Mouse (Mus musculus) R1 (cell line): ENCODE measurements at regions not wholly inside any gene's neighbourhood (a gene's known extent, or its start where the extent isn't known, plus 50 kb on each side); places are given as distances from the start of the nearest gene placed in this dataset.

Experiments
- DNase-seq: peaks from one replicate; pipeline ENCODE4 v3.0.0-alpha.2; 2018; ENCODE audit warnings: low read depth, low spot score

DNA sequence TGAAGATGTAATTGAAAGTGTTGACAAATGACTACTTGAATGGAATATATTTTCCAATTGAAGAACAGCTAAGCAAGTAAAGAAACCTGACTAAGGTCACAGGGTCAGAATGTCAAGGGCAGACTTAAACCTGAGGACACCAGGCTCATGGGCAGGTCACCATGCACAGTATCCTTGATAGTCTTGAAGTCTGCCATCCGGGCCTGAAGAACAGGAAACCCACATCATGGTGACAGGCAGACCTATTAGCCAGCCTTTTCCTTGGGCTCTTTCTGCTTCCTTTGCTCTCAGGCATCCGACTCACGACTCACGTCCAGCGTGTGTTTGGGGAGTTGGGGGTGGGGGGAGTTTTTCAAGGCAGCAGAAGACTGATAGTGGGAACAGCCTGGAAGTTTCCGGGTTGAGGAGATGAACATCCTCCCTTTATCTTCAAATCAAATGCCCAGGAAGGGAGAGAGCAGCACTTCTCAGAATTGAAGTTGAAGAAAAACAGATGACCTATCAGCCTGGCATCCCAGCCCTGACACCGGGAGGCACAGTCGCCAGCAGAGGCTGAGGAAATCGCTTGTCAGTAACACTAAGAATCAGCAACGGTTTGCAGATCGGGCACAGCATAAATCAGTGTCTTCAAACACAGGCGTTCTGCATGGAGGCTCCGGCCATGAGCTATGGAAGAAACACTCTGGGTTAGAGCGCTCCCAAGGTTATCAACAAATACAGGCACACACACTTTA lies 163.5 kb downstream of the Opa1 start:
- no peak for DNase-seq

DNA sequence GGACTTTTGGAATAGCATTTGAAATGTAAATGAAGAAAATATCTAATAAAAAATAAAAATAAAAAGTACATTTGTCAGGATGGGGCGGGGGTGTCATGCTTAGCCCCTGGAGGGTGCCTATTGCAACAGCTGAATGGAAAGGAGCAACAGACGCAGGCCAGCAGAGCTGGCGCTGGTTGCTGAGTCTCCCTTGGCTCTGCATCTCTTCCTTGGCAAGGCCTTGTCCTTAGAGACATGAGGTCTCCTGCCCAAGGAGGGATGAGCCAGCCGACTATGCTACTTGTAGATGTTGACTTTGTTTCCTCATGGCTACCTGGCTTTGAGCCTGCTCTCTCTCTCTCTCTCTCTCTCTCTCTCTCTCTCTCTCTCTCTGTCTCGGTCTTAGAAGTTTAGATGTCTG lies 166.4 kb downstream of the Opa1 start:
- DNase-seq, result no peak

DNA sequence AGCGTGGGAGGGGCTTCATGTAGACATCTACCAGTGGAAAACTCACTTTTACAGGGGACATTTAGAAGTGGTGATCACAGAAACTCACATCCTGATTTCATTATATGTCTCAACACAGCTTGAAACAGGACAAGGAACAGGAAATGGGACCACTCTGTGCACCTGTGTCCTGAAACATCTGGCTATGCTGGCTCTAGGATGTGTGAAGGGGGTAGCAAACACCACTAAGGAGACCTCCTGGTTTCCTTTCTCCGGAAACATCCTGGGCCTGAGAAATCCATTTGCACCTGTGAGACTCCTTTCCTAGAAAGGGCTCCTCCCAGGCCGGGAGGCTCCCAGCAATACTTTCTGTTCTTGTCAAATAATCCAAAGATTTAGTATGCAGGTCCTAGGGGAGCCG lies 167.1 kb downstream of the Opa1 start:
- no peak for DNase-seq

DNA sequence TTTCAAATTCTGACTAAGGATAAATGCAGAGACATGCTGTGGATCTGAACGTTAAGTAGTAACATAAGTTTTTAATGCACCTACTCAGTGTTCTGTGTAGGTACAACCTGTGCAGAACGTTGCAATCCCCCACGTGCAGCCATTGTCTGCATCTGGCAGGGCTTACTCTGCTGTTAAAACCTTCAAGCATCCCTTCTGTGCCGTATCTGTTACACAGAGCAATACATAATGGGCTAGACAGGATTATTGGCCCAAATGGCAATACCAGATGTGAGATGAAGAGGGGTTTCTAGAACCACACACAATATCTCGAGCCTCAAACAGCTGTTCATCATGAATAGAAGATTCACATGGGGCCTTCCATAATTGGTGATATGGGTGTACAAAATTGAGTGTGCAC lies 170.0 kb downstream of the Opa1 start:
- no peak for DNase-seq

DNA sequence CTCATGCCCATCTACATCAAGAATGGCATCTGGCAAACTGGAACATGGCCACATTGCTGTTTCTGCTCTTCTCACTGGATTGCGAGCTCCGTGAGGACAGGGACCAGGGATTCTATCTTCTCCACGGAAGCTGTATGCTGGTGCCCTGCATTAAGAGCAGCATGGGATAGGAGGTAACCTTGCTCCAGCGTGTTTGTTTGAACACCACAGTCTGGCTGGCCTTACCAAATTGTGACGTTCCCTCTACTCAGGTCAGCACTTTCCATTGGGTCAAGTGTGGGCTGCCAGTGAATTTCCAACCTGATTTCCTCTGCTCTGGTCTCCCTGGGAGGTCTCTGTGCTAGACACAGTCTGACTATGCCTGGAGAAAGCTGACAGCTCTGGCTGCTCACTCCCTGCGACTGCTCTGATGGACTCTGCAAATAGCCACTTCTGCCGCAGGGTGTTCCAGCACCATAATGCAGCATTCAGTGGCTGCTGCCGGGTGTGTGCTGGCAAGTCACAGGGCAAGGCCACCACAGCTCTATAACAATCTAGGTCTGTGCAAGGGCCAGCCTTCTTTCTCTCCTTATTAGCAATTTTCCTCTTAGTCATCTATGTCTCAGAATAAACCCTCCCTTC lies 175.6 kb downstream of the Opa1 start:
- DNase-seq, result no peak

DNA sequence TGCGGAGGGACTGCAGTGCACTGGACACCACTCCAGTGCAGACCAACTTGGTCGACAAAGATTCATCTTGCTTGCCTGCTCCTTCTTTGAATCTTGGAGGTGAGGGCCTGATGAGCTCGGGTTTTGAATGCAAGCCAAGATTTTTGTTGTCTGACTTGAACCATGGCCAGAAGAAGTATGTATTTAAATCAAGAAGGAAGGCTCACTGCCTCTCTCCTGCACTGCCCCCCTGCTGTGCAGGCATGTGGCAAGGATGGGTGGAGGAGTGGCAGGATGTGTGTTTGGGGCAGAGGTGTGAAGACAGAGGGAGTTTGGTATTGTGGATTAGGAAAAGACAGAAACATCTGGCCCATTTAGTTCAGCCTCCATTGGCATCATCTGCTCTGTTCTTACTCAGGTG lies 179.1 kb downstream of the Opa1 start:
- DNase-seq, result peak; percentile 55

DNA sequence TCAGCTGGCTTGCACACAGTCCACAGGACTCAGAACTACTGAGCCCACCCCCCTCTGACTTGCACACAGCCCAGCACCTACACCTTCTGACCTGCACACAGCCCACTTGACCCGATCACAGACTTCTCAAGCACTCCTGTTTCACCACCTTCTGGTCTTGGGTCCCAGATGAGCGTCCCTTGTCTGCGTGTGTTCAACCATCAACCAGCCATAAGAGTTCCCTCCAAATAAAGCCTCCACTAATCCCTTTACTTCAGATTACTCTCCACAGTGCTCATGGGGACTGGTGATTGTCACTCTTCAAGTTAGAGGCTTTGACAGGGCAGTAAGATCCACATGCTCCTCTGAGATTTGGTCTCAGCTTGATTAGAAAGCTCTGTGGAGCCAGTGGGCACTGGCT lies 180.3 kb downstream of the Opa1 start:
- no peak for DNase-seq

DNA sequence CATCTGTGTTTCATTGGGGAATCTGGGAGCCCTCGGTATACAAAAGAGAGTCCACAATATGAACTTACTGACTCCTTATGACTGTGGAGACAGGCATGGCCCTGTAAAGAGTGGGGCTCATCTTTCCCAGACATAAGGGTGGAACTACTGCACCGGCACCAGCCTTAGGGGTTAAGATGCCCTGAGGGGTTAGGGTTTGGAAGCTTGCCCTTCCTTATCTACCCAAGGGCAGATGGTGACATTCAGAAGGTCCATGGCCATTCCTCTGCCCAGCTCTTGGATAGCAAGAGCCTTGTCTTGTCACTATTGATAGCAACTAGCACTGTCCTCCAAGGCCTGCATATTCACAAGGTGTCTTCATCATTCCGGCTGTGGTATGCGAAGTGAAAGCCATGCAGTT lies 181.5 kb downstream of the Opa1 start:
- no peak for DNase-seq

DNA sequence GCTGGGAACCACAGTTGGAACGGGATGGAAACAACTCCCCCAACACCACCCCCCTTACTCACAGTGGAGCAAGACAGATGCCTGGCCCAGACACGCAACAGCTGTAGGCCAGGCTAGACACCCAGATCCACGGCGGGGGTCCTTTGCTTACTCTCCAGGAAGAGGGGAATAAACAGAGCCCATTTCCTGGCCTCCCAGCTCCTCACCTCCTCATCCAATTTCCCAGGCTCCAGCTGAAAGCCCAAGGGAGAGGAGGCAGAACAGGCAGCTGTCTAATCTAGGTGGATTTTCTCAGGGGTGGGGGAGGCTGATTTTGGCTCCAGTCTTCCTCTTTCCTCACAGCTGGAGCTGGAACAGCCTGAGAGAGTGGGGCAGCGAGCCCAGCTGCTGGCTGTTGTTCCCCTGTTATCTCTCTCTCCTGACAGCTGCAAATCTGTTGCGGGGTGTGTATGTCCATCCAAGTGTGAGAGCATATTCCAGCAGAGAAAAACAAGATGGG lies 182.7 kb downstream of the Opa1 start:
- DNase-seq, result peak; percentile 40

DNA sequence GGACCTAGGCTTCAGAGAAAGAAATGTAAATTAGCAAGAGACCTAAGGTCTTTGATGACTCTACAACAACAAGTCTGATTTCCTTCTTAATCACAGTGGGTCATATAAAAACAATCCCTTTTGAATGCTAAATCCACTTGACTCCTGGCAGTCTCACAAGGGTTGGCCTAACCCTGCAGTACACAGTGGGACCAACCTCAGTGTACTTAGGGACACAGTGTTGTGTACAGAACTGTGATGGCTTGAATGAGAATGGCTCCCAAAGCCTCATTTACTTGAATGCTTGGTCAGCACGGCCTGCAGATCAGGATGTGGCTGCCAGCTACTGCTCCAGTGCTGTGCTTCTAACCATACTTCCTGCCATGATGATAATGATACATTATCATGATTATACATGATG lies 185.2 kb downstream of the Opa1 start:
- peak; percentile 70 for DNase-seq

DNA sequence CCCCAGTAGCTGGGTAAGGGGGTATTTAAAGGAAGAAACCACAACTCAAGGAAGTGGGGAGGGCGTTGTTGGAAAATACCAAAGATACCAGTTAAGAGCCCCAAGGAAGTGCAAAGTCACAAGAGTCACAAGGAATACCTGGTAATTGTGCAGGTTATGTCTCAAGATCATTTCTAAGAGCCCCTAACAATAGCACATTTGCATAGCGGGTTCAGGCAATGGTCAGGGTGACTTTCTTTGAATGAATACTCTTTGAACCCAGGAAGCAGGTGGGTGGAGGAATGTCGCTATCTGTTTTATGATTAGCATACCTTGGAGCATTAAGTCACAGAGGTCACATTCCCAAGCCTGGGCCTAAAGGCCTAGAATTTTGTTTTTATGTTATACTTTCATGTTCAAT lies 186.7 kb downstream of the Opa1 start:
- peak; percentile 88 for DNase-seq

DNA sequence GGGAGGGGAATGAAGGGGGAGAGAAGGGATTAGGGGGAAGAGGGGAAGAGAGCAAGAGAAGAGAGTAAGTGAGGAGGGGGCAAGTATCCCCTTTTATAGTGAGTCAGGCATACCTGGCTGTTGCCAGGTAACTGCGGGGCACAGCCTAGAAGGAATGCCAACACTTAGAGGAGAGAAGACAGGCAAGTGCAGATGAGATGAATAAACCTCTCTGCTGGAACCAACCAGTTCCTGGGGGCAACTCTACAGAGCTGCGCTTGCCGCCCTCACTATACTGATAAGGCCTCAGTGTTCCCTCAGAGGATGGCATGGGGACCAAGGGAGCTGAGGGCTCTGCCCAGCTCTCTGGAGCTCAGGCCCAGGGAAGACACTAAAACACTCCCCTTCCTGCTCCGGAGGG lies 192.2 kb downstream of the Opa1 start:
- peak; percentile 43 for DNase-seq

DNA sequence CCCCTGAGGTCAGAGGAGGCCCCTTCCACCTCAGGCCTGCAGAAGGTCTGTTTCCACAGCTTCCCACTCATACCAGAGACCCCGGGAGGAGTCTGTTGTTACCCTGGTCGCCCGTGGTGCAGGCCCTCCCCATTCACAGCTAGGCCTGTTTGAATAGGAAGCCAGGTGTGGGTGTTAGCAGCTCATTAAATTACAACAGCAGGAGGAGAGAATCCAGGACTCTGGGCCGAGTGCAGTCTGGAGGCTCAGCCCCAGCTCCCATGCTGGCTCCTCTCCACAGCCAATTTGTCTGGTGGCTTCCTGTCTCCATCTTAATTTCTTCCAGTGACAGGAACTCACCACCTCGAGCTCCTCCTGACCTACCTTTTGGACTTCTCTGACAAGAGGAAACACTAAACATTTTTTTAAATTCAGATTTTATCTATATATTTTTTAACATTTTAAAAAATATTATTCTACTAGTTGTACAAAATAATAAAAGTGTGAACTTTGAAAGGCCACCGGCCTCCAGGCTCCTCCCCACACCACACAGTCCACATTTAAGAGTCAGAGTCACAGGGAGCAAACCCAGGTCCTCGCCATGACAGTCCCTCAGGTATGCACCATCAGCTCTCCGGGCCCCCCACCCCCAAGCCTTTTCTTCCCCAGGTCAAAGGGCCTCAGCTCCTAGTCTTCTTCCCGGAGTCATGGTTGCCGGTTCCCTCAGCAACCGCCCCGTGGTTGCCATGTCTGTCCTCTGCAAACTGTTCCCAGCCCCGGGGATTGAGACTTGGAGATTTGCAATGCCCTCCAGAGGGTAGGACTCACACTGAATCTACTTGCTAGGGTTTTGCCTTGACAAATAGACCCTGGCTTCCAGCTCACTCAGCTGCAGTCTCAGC lies 192.8 kb downstream of the Opa1 start:
- peak; percentile 77 for DNase-seq

DNA sequence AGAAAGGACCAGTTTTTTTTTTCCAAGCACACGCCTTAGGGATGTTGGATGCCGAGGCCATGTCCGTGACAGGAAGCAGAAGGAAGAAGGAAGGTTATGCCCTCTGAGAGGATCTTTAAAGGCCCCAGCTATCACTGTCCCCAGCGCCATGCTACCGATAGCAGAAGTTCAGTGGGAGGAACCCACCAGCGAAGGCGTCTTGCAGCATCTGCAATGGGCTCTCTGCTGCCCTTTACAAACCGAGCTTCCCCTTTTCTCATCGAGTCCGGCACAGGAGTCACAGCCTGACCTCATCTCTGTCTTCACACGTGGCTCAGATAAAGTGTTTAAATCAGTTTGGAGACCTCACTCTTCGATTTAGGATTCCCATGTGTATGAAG lies 193.5 kb downstream of the Opa1 start:
- DNase-seq, result no peak

DNA sequence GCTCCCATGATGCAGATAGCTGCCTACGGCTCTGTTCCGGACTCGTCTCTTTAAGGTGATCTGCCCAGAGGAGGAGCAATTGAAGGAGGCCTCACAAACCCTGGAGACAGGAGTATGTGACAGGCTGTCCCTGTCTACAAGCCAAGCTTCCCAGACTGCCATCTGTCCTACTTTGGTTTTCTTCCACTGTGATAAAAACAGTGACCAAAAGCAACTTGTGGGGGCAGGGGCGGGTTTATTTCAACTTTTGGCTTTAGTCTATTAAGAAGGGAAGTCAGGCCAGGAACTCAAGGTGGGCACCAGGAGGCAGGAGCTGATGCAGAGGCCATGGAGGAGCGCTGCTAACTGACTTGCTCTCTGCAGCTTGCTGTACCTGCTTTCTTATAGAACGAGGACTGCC lies 193.9 kb downstream of the Opa1 start:
- no peak for DNase-seq

DNA sequence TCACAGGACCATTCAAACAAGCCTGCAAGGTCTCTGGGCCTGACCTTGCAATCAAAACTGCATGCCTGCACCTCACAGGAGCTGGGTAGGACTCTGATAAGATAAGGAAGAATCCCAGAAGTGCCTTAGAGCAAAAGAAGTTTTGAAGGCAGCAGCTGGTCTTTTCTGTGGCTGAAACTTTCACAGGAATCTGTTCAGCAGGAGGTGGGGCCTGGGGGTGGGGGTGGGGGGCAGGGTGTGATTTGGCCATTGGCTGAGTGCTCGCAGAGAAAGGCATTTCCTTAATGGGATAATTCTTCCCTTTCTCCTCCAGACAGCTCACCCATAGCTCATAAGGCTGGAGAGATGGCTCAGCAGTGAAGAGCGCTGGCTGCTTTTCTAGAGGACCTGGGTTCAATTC lies 195.8 kb downstream of the Opa1 start:
- peak; percentile 64 for DNase-seq

DNA sequence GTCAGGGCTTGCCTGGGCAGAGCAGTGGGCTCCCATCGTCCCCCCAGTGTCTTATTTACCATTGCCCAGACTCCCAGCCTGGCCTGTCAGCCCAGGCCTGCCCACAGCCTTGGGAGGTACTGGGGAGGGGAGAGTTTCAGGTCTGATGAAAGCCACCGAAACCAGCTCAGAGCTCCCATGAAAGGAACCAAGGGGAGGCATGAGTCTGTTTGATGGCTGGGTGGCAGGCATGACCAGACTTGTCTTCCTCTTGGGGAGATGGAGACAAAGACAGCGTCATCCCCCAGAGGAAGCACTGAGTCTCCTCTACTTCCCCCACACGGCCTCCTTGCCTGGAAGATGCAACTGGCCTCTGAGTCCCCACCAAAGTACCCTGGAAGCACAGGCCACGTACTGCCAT lies 196.7 kb downstream of the Opa1 start:
- DNase-seq, result no peak

DNA sequence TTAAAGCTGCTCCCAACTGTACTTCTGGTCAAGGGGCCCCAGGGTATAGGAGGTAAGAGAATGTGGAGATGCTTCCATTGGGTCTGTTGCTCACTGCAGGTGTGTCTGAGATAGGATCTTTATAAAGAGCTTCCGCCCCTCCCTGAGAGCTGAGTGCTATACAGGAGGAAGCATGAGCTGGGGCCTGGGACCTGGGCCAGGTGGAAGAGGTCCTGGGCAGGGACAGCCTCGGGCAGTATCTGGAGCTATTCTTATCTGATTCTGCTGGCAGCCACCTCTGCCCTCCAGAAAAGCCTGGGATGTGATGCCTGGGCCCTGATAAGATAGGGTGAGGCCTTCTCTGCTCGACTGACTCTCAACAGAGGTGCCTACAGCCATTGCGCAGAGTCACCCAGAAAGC lies 203.3 kb downstream of the Opa1 start:
- no peak for DNase-seq

DNA sequence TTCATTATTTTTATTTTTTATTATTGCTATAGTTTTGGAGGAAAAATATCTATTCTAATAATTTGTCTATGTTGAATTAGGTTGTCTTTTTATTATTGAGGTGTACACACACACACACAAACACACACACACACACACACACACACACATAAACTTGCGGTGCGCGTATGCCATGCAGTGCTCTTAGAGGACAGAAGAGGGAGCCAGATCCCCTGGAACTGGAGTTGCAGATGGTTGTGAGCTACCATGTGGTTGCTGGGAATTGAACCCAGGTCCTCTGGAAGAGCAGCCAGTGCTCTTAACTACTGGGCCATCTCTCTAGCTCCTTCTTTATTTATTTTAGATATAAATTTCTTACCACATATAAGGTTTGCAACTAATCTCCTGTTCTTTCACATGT lies 206.0 kb downstream of the Opa1 start:
- peak; percentile 39 for DNase-seq

DNA sequence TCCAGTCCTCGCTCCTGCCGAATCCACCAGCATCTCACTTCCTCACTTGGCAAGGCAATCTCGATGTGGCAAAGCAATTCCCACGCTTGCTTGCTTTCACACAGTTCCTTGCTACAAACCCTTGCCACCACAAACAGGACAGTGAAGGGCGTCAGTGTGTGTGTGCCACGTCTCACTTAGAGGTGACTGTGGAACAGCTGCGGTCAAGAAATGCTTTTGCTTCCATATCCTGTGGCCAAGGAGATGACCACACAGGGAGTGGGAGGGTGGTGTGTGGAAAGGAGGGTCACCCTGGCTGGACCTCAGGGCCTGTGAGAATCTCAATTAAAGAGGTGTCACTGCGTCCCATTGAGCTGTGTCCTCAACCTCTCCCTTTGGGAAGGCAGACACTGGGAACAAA lies 207.4 kb downstream of the Opa1 start:
- DNase-seq, result no peak

DNA sequence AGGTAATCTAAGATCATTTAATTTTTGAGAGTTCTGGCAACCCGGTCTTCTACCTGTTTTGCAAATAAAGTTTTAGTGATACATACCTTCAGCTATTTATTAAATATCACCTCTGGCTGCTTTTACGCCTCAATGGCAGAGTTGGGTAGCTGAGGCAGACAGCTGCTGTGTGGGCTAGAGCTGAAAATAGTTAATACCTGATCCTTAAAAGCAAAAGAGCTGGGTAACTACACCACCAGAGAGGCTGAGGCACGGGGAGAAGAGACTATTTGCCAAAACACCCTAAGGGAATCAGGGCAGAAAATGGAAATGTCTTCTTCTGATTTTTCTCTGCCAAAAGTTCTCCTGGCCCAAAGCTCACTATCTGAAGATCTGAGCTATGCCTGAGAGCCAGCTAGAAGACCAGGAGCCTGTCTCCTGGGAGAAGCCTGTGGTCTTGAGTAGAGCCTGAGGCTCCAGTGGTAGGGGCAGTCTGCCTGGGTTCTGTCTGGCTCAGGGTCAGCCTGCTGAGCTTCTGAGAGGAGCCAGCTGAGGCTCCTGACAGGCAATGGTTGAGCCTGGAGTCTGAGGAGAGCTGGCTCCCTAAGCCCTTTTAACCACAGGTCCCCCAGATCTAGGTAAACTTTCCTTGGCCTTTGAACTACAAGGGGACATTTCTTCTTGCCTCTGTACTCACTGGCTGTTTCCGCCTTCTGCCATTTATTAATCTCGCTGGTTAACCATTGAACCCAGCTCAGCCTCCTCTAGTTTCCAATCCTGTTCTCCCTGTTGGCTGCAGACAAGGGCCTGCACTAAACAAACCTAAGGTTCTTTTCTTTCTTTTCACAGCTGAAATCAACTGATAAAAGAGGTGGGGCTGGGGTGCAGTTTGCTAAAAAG lies 208.7 kb downstream of the Opa1 start:
- DNase-seq, result no peak

DNA sequence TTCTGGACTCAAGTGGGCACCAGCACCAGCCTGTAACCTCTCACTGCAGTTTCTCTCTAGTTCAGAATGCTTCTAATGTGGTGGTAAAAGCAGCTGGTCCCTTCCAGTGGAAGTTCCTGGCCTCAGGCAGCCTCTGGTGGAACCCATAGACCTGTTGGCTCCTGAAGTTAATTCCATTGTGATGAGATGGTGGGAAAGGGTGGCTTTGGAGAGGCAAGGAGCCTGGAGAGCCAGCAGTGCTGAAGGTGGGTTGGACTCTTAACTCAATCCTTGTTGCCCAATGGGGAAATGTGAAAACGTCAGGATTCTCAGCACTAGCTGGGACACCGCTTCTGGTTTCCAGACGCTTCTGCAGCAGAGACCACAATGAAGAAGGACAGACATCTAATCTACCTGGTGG lies 210.9 kb downstream of the Opa1 start:
- DNase-seq, result no peak
